Mouse (Mus musculus): ENCODE results near the gene Arntl.

Gene Arntl

DNA sequence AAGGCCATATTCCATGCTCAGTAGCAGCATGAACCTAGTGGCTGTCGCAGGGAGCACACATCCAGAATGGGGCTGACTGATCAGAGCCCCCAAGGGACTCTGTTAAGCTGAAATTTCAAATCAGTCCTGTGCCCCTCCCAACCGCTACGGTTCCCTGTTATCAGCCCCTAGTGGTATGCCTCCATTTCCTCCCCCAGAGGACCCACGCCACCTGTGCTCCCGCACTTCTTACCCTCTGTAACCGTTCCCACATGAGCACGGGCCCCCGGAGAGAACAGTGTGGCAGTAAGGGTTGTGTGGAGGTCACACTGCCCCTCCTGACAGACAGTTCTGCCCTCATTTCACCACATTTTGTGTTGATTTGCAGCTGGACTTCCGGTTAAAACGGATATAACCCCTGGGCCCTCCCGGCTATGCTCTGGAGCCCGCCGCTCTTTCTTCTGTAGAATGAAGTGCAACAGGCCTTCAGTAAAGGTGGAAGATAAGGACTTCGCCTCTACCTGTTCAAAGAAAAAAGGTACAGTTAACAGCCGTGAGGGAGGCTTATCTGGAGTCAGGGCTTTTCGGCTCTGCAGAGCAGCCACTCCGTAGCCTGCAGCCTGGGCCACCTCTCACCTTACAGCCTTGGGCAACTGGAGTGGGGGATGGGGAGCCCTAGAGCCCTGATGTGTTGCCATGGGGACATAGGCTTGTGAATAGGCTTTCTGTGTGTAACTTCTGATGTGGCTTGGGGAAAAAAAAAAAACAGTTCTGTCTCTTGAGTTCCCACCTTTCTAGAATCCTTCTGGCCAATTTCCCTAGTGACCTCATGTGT, 88.0 kb downstream of the Arntl start:
- no peak for DNase-seq (ENCODE audit: low read depth)

DNA sequence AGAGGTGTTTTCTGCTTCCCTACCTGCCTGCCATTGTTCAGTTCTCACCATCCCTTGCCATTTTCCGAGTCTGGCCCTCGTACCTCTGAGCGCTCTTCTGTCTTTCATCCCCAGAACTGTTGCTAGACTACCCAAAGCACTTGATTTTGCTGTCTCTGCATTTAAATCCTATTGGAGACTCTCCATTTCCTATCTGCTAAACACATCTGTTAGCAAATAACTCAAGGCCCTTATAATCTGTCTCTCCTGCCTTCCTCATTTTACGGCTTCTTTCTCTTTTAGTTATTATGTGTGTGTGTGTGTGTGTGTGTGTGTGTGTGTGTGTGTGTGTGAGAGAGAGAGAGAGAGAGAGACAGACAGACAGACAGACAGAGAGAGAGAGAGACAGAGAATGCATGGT, 90.5 kb downstream of the Arntl start:
- no peak for DNase-seq (ENCODE audit: low read depth)

DNA sequence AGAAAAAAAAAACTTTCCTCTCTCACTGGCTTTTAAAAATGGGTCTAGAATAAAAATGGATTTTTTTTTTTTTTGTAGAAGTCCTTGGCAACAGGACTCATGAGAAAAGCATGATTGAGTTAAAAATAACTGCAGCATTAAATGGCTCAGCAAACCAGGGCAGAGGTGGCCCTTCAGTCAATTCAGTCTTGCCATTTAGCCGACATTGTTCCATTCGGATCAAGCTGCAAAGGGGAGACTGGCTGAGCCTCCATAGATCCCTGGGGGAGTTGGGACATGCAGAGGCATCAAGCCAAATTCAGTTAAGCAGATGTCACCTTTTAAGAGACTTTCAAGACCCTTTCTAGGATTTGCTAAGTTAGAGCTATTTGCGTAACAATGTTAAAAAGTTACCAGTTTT, 102.9 kb downstream of the Arntl start:
- no peak for DNase-seq (ENCODE audit: low read depth)

DNA sequence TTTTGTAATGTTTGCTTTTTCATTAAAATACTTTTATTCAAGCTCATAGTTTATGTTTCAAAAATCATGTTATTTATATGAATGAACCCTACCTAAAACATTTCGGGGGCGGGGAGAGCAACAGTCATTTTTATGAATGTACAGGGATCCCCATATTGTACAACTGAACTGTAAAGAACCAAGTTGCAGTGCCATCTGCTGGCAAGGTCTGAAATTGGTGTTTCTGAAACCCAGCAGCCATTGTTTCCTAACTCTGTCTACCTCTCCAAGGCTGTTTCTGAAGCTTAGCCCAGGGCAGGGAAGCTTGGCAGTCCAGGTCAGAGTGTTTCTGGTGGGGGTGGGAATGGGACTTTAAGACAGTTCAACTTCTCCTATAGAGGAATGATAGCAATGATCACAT, 104.5 kb downstream of the Arntl start:
- peak; percentile 31 for DNase-seq (ENCODE audit: low read depth)

DNA sequence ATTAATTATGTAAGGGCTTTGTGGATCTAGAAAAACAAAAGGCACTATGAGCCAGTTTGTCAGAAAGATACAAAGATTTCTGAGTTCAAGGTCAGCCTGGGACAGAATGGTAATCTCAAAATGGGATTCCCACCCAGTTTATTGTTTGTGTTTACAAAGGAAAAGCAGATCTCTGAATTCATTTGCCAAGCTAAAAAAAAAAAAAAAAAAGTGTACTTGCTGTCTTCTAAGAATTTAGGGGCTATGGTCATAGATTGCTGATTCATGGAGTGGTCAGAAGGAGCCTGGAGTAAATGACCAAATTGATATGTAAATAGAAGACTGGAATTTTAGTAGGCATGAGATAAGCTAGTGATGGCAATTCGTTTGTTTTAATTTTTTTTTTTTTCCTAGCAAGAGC, 112.9 kb downstream of the Arntl start:
- DNase-seq (ENCODE audit: low read depth), result no peak

DNA sequence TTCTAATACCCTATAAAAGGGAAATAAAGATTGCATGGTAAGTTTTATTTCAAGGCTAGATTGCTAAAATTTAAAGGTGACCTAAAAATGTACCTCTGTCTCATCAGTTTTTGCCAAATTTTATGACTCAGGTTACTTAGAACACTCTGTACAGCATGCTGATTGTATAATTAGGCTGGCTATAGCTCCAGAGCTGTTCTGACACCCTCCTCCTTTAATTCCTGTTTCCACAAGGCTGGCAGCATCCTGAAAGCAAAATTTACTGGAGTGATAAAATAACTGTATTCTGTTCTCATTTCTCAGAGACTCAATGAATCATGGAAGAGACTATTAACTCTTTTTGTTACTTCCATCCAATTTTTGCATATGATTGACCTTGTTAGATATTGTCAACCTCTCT, 126.8 kb downstream of the Arntl start:
- DNase-seq (ENCODE audit: low read depth), result no peak

DNA sequence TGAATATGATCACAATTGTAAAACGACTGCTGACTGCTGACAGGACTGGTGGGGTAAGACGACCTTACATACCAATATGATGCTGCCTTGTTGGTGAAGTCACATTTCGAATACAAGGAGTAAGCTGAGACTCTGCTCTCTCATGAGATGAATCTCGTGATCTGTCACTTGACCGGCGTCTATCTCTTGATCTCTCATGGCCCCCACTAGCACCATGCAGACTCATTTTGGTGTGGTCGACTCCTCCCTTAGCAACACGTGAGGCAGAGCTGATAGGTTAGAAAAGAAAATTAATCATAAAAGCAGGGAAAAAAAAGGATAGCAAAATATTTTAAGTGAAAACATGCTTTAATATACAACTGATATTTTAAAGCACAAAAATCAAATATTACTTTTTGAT, 128.0 kb downstream of the Arntl start:
- no peak for DNase-seq (ENCODE audit: low read depth)

DNA sequence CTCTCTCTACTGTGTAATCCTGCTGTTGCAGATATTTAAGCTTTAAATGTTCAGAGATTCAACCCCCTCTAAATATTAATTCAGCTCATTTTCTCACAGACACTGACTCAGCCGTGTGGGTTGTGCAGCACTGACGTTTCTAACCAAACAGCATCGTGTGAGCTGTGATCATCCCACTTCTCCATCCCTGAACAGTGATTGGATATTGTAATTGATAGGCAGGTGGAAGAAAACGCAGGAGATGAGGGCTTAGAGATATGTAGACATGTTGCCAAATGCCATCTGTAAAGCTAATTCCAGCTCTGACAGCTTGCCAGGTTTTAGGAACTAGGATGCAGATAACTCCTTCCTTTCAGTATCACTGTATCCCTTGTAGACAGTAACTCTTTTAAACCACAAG, 140.0 kb downstream of the Arntl start:
- DNase-seq (ENCODE audit: low read depth), result peak; percentile 31

DNA sequence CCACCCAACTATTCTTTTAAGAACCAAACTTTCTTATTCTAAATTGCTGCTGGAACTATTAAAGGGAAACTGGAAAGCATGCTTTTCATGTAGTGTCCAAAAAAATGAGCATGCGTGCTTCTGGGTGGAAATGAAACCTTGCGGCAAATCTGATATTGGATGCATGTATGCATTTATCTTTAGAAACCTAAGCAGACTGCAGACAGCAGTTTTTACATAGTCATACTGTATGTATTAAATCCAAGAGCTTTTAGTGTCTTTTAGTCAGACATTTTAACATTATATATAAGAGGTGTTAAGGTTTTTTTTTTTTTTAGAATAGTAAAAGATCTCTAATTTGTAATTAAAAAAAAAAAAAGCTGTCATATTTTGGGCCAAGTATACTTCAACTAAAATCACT, 140.4 kb downstream of the Arntl start:
- no peak for DNase-seq (ENCODE audit: low read depth)

DNA sequence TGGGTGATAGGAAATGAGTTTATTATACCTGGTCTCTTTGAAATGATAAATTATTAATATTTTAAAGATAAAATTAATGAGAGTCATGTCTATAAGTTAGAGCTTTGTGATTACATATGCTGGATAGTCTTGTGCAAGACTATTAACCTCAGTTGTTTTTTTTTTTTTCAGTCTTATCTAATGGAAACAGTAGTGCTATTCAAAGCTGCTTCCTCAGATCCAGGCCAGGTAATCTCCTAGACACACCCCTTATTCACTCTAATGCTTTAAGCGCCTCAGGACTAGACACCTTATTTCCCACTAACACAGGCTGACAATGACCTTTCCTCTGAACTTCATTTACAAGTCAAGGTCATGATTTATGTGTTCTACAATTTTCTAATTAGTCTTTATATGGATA, 141.8 kb downstream of the Arntl start:
- no peak for DNase-seq (ENCODE audit: low read depth)
